ENCODE assay signal across 19 mouse cellular contexts in the genomic region with DNA sequence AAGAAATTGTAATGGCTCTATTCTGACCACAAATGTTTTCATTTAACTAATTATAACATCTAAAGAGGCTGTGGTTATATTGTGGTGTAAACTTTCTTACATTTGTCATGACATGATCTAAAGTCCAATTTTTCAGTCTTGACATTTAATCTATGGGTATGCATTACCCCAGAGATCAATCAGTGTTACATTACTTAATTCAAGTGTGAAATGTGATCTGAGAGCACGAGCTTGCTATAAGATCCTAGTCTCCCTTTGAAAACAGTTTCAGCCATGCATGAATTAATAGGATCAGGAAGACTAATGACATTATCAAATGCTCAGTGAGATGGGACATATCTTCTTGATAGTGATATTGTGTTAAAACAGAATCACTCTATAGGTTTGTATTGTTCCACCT.
"Had no signal": no experiment of that assay in that cellular context is flagged by ENCODE, and none has a peak within 500 bp of the region (broad histone marks: within the 10 kb centered on the region; RNA-seq: fewer than 3 reads in every experiment).

No protein-coding gene starts in this region.

- H3K4me2 ChIP-seq: kidney, embryonic 15.5 days; limb, embryonic 13.5 days; liver, embryonic 12.5 days; liver, embryonic 15.5 days; lung, embryonic 15.5 days; midbrain, embryonic 12.5 days; neural tube, embryonic 12.5 days; neural tube, embryonic 15.5 days had no signal

- H3K27me3 ChIP-seq: kidney, embryonic 15.5 days; limb, embryonic 13.5 days; liver, embryonic 12.5 days; liver, embryonic 15.5 days; lung, embryonic 15.5 days; megakaryocyte, embryonic 14.5 days; midbrain, embryonic 12.5 days; neural tube, embryonic 12.5 days; neural tube, embryonic 15.5 days had no signal

- H3K36me3 ChIP-seq: kidney, embryonic 15.5 days; limb, embryonic 10.5 days; limb, embryonic 13.5 days; liver, embryonic 12.5 days; liver, embryonic 15.5 days; lung, embryonic 15.5 days; midbrain, embryonic 12.5 days; neural tube, embryonic 12.5 days; neural tube, embryonic 15.5 days had no signal

- H3K27ac ChIP-seq: kidney, embryonic 15.5 days; limb, embryonic 10.5 days; limb, embryonic 13.5 days; liver, embryonic 12.5 days; liver, embryonic 15.5 days; lung, embryonic 15.5 days; midbrain, embryonic 12.5 days; neural tube, embryonic 12.5 days; neural tube, embryonic 15.5 days had no signal

- H3K9ac ChIP-seq: kidney, embryonic 15.5 days; limb, embryonic 13.5 days; liver, embryonic 12.5 days; liver, embryonic 15.5 days; lung, embryonic 15.5 days; midbrain, embryonic 12.5 days; neural tube, embryonic 12.5 days; neural tube, embryonic 15.5 days had no signal

- DNase-seq: kidney, adult 8-10 months; kidney, postnatal 10 days; kidney, postnatal 36 days; liver; lung, adult 18-20 months; lung, postnatal 10 days; lung, postnatal 36 days; thymus, adult 18-20 months; thymus, postnatal 36 days had no signal

- H3K4me1 ChIP-seq: kidney, embryonic 15.5 days; limb, embryonic 10.5 days; limb, embryonic 13.5 days; liver, embryonic 12.5 days; liver, embryonic 15.5 days; lung, embryonic 15.5 days; megakaryocyte, embryonic 14.5 days; midbrain, embryonic 12.5 days; neural tube, embryonic 12.5 days; neural tube, embryonic 15.5 days had no signal

- H3K9me3 ChIP-seq: kidney, embryonic 15.5 days; limb, embryonic 10.5 days; limb, embryonic 13.5 days; liver, embryonic 12.5 days; liver, embryonic 15.5 days; lung, embryonic 15.5 days; megakaryocyte, embryonic 14.5 days; midbrain, embryonic 12.5 days; neural tube, embryonic 12.5 days; neural tube, embryonic 15.5 days had no signal

- H3K4me3 ChIP-seq: kidney, embryonic 15.5 days; limb, embryonic 10.5 days; limb, embryonic 13.5 days; liver, embryonic 12.5 days; liver, embryonic 15.5 days; lung, embryonic 15.5 days; megakaryocyte, embryonic 14.5 days; midbrain, embryonic 12.5 days; neural tube, embryonic 12.5 days; neural tube, embryonic 15.5 days had no signal

- ATAC-seq: liver, embryonic 12.5 days had no signal
